In the genomic region with DNA sequence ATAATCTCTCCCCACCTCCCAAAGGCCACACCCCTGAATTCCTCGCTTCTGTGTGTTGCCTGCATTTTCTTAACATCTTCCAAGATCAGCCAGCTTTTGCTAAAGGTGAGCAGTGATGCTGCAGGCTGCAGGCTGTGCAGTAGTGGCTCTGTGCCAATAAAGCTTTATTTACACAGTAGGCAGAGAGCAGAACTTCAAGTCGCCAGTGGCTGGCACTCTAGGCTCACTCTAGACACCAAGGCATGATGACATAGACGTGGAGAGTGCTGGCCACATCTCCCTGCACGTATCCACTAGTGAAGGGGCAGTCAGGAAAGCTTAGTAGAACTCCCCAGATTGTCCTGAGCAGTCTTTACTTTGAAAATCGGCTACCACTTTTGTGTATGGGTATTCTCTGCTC, we compare ENCODE assay signal across 9 mouse cellular contexts.
"Had no signal": no experiment of that assay in that cellular context is flagged by ENCODE, and none has a peak within 500 bp of the region (broad histone marks: within the 10 kb centered on the region; RNA-seq: fewer than 3 reads in every experiment).

No protein-coding gene starts in this region.

- DNase-seq: kidney, adult 18-20 months; kidney, postnatal 10 days; kidney, postnatal 4 days; midbrain, embryonic 14.5 days; thymus, adult 18-20 months; thymus, postnatal 14 days had no signal

- H3K9me3 ChIP-seq: limb, embryonic 15.5 days; liver, embryonic 15.5 days; neural tube, embryonic 12.5 days had no signal

- H3K27me3 ChIP-seq: limb, embryonic 15.5 days; liver, embryonic 15.5 days; neural tube, embryonic 12.5 days had no signal

- H3K4me3 ChIP-seq: limb, embryonic 15.5 days; liver, embryonic 15.5 days; neural tube, embryonic 12.5 days had no signal

- H3K27ac ChIP-seq: limb, embryonic 15.5 days; liver, embryonic 15.5 days; neural tube, embryonic 12.5 days had no signal

- H3K9ac ChIP-seq: limb, embryonic 15.5 days; liver, embryonic 15.5 days; neural tube, embryonic 12.5 days had no signal

- H3K4me2 ChIP-seq: limb, embryonic 15.5 days; liver, embryonic 15.5 days; neural tube, embryonic 12.5 days had no signal
